Mouse (Mus musculus) kidney, postnatal 4 days (tissue): ENCODE results near the gene Gnl3l.

ENCODE experiments used
- DNase-seq, 2 experiments: peaks; one replicate each; pipeline ENCODE4 v3.0.0; 2021; ENCODE audit warnings: mixed read lengths in 2 of 2

The Gnl3l gene

DNA sequence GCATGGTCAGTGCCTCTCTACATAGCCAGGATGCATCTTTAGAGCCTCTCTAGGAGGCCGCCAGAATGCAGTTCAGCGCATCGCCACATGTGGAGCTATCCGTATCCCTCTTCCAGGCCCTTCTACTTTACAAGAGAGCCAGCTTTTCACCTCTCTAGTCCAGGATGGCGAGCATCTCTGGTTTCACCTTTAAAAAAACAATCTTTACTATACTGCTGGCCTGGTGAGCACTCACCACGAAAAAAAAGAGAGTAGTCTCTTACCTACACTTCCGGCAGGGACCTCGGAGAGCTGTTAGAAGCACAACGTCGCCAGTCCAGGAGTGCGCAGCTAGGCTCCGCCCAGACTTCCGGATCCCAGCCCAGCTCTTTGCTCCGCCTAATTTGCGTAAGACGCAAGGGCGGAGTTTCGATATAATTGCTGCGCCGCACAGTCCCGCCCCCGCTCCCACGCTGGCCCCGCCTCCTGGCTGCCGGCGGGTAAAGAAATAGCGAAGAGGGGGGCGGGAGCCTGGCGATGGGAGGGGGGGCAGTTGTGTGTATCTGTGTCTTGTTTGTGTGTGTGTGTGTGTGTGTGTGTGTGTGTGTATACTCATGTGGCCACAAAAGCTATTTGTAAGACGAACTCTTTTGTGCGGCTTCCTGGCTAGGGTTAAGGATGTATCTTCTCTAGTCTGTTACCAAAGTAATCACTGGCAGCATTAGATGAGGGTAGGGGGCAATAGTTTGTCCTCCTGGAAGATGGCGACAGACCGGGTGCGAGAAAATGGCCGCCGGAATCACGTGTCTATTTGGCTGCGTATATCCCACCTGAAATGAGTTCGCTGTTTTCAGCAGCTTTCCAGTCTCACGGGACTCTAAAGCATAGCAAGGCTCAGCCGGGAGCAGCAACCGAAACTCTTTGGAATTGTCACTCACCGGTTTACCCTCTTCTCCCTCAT, at the start of gene Gnl3l:
TSS of gene Gnl3l (minus strand) at position 385 of the 940 bp plus-strand sequence.
- peak; percentile 91 to 94 for DNase-seq

DNA sequence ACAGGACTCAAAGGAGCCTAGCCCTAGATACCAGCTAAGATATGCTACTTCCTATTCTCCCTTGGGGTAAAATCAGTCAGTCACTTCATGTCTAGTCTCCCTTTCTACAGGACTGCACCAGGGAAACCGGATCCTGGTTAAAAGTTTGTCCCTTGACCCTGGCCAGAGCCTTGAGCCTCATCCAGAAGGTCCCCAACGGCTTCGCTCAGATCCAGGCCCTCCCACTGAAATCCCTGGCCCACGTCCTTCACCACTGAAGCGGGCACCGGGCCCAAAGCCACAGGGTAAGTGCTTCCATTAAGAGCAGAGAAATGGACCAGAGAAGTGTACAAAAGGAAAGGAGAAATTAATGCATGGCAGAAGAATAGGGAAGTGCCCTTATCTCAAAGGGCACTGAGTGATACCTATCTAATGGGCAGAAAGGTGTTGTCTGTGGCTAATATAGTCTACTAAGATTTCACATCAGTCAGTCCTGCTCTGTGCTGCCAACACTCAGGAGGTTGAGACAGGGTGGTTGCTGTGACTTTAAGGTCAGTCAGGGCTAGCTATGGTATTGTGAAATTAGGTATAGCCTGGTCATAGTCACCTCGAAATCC, 49.0 kb upstream of the Gnl3l start:
- DNase-seq, result no peak

DNA sequence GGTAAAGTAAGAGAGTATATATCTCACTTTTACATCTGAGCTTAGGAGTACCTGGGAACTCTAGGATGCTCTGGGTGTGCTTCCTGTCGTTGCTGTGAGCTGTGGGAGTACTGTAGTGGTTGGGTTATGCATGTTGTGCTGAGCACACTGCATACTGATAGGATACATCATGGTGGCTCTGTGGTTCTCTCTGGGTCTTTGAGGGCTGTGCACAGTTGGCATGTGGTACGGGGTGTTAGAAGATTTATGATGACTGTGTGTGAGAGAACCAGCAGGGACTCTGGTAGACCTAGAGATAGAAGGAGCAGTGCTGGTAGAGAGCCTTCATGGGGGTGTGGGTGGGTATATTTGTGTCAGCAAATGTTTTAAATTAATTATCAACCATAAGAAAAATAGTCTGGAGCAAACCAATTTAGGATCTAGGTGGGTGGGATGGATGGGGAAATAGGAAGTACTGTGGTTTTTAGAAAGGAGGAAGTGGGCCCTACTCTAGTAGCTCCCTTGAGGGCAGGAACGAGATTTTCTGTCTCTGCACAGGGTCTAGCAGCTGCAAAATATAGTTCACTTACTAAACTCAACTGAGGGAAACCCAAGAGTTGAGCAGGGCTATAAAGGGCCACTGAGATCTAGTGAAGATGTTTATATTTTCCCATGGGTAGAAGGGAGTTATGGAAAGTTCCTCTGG, 44.6 kb upstream of the Gnl3l start:
- no peak for DNase-seq

DNA sequence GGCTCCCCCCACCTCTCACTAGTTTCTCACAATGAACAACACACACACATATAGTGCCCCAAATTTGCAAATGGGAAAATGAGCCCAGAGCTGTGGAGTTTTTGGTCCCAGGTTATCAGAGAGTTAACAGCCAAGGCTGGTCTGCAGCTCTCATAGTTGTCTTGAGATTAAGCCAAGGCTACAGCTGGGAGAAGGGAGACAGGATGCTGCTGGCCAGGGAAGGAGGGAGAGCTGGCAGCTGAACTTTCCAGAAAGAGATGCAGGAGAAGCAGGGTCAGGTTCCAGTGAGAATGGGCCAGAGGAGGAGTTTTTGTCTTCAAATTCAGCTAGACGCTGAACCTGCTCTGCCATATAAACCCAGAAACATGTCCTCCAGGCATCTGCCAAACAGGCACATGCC, 42.2 kb upstream of the Gnl3l start:
- DNase-seq, result peak in 1 of 2 experiments; percentile 17

DNA sequence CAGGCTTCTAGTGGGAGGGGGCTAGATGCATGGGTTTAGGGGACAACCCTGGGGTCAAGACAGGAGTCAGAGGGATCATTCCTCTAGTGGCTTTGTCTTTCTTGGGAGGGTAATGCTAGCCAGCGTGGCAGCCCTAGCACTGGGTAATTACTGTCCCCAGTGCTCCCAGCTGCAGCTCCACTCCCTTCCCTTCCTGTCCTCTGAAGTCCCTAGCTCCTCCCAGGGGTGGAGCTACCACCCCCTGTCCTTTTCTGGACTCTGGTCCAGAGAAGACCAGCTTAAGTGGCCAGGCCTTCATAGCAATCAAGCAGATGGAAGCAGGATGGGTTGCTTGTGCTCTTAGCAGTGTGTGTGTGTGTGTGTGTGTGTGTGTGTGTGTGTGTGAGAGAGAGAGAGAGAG, 38.4 kb upstream of the Gnl3l start:
- peak; percentile 55 to 68 for DNase-seq

DNA sequence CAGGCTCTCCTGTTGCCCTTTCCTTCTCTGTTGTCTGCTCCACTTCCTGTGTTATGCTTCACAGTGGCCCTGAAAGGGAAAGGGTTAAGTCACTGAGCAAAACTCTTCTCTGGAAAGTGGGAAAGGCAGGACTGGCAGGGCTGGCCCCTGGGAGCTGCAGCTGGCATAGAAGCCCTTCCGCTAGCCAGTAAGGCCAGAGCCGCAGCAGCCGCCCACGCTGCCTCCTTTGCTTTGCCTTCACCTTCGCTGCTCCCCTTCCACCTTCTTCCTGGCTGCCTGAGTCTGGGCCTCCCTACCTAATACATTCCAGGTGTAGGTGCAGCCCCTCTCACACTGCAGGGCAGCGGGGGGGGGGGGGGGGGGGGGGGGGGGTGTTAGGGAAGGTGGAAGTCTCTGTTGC, 37.4 kb upstream of the Gnl3l start:
- peak; percentile 22 to 46 for DNase-seq

DNA sequence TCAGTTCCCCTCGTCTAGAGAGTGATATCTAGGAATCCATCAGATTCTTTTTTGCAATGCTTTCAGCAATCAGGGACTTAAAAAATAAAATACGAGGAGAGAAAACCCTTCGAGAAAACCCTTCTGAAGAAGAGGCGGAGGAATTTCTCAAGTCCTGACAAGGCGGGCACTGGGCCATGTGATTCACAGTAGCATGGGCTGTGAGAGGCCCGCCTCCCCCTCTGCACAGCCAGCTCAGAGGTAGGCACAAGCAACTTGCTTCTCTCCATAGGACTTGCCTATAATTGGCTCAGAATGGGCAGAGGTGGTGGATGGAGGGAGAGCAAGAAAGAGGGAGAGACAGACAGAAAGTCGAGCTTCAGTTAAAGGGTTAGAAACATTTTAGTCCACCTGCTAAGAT, 33.2 kb upstream of the Gnl3l start:
- DNase-seq, result peak; percentile 18 to 37

DNA sequence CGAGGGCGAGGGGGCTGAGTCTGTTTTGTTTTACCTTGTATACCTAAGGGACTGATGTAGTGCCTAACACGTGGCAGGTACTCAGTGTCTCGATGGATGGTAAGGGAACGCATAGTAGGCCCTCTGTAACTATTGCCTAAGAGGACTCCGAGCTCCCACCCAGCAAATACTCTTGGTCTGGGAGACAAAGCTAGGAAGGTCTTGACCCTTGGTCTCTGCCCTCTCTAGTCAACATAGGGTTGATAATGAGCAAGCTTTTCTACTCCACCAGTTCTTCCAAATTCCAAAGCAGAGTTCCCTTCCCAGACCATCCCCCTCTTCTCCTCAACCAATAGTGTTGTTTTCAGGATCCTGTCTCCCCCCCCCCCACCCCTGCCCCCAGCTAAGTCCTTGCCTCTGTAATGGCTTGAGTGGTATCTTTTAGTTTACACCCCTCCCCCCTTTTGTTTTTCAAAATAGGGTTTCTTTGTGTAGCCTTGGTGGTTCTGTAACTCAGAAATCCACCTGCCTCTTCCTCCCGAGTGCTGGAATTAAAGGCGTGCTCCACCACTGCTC, 32.6 kb upstream of the Gnl3l start:
- DNase-seq, result no peak

DNA sequence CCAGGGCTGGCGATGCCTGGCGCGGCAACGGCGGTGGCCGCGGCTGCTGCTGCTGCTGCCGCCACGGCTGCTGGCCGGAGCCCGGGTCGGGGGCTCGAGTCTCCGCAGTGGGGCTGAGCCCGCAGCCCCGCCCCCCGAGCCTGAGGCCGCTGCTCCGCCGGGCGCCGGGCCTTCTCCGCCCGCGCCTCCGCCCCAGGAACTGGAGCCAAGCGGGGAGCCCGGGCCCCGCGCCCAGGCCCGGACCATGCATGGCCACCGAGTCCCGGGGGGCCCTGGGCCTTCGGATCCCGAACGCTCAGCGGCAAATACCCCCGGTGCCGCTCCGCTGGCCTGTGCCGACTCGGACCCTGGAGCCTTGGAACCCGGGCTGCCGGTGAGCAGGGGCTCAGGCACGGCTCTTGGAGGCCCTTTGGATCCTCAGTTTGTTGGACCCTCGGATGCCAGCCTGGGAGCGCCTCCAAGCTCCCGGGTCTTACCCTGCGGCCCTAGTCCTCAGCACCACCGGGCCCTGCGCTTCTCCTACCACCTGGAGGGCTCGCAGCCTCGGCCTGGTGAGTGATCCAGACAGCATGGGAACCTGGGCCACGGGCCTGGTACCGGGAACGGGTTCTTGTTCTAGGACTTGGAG, 30.4 kb upstream of the Gnl3l start:
- DNase-seq, result peak; percentile 51 to 67

DNA sequence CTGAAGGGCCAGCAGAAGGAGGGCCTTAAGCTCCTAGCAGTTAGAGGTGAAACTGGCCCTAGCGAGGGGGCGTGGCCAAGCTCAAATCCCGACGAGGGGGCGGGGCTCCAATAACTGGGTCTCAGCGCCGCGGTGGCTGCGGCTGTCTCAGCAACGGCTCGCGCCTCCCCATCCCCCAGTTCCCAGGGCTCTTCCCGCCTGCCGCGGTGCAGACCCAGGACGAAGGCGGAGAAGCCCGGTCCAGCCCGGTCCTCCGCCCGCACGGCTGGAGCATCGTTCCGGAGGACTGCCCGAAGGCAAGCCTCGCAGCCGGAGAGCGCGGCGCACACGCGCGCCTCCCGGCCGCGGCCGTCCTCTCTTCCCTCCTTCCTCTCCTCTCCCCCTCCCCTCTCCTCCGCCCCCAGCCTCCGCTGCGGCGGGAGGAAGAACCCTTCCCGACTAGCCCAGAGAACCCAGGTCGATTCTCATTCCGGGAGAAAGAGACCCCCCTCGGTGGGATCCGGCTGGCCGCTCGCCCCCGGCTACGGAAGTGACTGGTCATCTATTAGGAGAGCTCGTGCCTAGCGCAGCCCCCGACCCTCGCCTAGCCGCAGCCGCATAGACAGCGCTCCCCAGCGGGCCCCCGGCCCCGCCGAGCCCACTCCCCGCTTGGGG, 29.8 kb upstream of the Gnl3l start:
- peak; percentile 93 to 94 for DNase-seq

DNA sequence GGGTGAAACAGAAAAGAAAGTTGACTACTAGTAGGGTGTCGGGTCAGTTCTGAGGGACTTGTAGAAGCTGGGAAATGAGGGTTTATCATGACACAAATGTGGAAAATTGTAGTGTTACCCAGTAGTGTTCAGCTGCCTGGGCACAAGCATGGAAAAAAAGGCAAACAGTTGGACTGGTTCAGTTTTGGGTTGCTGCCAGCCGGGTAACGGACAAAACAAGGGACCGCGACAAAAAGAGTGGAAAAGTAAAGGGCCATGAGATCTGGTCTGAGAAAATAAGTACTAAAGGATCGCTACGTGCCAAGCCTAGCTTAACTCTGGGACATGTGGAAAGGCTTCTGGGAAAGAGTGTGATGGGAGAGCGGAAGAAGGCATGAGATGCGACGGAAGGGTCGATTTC, 29.2 kb upstream of the Gnl3l start:
- DNase-seq, result no peak

DNA sequence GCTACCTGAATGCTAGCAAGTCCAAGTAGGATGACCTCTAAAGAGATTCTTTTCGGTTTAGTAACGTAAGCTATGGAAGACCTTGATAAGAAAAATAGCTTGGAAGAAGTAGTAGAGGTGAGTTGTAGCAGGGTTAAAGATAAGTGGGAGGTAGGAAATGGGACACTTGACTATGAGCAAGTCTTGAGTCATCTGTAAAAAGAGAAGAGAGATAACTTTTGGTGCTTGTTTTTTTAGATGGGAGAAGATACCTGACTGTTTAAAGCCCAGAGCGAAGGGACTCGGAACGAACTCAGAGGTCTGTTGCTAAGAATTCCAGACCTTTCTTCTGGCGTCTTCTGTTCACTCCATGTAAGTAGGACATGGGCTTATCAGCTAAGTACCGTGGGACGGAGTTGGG, 28.7 kb upstream of the Gnl3l start, which contains the start of gene Fgd1:
TSS of gene Fgd1 (plus strand) at position 301 of the 400 bp plus-strand sequence.
- no peak for DNase-seq

DNA sequence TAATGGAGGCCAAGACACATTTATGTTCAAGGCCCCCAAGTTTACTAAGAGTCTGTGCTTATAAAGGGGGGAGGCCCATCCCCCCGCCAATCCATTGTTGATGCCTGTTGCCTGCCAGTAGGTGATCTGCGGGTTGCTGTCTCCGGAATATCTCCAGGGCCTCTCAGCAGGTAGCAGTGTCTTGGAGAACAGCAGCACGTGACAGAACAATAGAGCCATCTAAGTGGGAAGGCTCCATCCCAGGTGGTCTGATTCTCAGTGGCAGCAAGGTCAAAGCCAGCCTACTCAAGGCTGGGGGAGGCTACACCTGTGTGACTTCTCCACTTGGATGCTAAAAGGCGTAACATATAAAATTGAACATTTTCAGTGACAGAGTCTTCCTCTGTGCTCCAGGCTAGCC, 24.1 kb upstream of the Gnl3l start:
- no peak for DNase-seq

DNA sequence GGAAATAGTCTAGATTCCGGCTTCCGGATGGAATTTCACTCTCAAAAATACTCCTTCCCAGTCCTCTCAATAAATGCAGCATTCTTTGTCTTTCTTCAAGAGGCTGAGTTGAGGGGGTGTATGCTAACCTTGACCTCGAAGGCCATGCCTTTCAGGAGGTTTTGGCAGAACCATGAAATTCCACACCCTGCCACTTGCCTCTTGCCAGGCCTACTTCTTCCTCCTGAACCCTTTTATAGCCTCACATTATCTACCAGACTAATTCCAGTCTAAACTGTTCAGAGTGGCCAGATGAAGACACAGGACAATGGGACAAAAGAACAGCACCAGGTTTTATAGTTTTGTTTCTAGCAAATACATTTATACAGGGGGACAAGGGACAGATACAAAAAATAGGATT, 14.3 kb upstream of the Gnl3l start:
- peak in 1 of 2 experiments; percentile 5 for DNase-seq

DNA sequence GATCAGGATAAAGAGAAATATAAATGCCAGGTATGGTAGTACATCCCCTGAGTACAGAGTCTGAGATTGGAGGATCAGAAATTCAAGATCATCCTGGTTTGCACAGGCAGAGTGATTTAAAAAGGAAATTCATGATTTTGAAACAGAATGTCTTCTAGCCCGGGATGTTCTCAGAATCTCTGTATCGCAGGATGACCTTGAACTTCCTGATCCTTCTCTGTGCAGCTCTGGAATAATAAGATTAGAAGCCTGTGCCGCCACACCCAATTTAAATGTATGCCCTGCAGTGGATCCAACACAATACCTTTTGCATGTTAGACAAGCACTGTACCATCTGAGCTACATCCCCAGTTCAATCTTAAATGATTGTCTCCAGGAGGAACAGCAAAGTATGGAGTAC, 1.7 kb upstream of the Gnl3l start:
- no peak for DNase-seq

DNA sequence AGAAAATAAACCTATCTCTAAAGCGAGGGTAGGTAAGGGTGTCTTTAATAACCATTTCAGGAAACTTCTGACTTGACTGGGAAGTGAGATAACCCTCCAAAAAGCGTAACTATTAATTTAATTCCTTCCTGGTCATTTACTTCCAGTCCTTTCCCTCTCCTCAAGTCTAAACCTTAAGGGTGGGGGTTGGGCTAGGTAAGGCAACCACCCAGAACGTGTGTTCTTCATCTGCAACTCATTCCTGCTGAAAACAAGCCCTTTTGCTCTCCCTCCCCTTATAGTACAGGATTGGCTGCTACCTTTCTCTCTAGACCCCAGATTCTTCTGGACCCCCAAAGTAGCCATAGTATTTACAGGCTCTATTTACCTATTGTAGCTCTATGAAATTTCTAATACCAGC, 775 bp upstream of the Gnl3l start:
- DNase-seq, result no peak

DNA sequence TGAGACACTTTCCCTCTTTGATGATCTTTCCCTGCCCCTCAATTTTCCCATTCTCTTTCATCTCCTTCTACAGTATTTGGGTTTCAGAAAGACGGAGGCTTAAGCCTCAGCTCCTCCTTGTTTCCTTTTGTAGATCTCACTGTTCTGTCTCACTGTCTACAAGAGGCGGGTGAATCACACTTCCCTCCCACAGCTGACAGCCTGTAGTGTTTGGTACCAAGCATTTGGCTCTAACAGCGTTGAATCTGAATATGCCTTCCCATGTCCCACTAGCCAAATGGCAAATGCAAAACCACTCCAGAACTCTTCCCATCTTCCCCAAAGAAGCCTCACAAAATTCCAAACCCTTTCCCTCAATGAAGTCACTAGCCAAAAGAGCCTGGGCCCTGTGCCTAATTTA, 20.3 kb downstream of the Gnl3l start:
- DNase-seq, result no peak

DNA sequence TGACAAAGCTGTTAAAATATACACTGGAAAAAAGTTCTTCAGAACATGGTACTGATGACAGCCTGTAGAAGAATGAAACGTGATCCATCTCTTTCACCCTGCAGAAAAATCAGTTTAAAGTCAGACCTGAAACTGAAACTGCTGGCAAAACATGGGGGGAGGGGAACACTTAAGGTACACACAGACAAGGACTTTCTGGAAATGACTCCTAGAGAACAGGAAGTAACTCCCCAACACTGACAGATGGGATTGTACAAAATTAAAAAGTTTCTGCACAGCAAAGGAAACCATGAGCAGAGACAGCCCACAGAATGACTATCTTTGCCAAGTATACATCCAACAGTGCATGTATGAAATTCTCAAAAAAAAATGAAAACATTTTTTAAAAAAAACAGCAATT, 35.5 kb downstream of the Gnl3l start:
- no peak for DNase-seq

DNA sequence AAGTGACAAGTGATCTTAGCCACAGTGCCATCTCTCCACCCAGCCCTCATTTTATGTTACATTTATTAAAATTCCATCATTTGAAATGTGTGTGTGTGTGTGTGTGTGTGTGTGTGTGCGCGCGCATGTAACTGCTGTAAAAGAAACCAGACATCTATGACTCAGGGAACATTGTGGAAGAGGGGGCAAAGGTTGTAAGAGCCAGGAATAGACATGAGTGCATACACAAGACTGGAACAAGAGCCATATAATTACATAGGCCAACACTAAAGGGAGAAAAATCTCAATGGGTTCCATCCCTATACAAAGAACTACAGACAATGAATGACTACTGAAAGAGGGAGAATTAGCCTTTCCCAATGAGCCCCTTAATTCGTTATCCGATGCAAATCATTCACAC, 41.7 kb downstream of the Gnl3l start:
- no peak for DNase-seq

DNA sequence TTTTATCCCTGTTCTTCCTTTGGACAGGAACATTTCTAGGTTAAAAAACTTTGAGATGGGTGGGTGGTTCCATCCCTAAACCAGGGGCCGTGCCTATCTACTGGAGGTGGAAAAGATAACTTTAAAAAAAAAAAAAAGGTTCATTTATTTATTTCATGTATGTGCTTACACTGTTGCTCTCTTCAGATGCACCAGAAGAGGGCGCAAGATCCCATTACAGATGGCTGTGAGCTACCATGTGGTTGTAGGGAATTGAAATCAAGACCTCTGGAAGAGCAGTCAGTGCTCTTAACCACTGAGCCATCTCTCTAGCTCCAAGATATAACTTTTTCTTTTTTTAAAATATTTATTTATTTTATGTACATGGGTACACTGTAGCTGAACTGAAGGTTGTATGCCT, 54.1 kb downstream of the Gnl3l start:
- peak in 1 of 2 experiments; percentile 8 for DNase-seq

DNA sequence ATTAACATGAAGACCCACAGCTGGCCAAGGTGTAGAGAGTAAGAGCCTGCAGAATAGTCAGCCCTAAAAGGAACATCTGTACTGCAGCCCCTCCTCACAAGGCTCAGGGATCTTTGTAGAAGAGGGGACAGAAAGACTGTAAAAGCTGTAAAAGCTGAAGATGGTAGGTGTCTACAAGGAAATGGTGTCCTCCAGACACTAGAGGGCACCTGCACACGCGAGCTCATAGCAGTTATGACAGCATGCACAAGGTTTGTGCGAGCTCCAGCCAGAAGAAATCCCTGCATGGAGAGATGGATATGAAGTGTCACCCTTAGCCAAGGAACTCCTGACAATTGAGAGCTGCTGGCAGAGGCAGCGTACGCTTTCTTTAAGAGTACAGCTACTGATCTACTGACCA, 56.4 kb downstream of the Gnl3l start:
- DNase-seq, result peak in 1 of 2 experiments; percentile 6
